Mouse (Mus musculus): ENCODE measurements around the gene Gm37240.
A peak's percentile ranks its signal among the peaks of the same experiment; 100 is the strongest.

Gene Gm37240

GRCm38 (mm10) chr3:85318256-85318655 lies 569.1 kb downstream of the Gm37240 start:
- peak; percentile 9 for DNase-seq

GRCm38 (mm10) chr3:85317306-85317705 lies 570.0 kb downstream of the Gm37240 start:
- DNase-seq: peak; percentile 55

DNA sequence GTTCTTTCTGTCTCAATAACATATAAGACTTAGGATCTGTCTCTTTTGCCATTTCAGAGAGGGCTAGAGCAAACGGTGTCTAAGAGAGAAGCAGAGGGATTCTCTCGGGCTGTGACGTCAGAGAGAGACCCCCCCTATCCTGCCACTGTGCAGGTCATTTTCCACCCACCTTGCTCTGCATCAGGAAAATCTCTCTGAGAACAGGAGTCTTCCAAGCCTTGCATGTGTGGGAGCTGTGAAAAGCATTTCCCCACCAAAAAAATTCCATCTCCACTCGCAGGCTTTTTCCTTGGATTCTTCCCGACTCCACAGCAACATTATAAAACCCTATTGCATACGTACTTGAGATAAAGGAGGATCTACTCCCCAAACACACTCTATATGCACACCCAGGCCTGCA lies 572.4 kb downstream of the Gm37240 start:
- DNase-seq: peak; percentile 58

DNA sequence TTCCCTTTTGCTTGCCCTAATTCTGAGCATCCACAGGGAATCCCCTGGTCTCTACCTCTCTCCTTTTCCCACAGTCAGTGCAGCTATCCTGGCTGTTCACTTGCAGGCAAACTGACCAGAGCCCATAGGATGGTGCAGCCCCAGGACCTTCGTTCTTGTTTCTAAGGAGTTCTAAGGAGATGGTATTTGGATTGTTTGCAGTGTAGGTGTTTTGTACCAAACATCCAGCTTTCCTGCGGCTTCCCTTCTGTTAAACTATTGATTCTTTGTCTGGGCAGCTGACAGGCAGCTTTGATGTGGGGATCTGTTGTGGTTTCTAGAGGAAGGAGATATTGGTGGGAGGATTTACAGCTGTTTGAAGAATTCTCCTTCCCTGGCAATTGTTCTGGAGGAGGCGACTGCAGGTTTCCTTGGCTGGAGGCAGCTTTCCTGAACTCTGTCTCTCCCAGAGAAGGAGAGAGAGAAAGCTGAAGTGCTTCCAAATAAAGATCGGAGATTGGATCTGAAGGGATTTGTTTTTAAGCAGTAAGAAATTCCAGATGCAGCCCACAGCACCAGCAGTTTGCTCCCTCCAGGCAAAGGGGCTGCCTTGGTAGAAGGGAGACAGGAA lies 573.6 kb downstream of the Gm37240 start:
- DNase-seq: peak; percentile 65

- peak; percentile 60 for DNase-seq
Observed at GRCm38 (mm10) chr3:85311176-85311575, 576.1 kb downstream of the Gm37240 start.

GRCm38 (mm10) chr3:85310401-85310989 lies 576.8 kb downstream of the Gm37240 start:
- peak; percentile 83 for DNase-seq

DNA sequence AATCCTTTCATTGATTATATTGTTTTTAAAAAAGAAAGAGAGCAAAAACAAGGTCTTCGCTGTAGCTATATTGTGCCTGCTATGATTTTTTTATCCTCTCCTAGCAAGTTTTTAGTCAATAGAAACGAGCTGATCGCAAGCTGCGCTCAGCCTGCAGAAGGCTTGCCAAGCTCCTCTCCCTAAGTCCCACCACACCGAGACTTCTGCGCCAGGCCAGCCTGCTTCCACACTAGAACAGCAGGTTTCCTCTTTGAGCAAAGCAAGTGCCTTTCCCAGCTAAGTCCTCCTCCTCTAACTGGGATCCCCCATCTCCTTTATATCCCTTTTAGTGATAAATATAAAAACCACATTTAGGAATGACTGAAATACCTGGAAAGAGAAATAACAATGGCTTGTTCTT lies 578.1 kb downstream of the Gm37240 start:
- DNase-seq: peak; percentile 74

DNA sequence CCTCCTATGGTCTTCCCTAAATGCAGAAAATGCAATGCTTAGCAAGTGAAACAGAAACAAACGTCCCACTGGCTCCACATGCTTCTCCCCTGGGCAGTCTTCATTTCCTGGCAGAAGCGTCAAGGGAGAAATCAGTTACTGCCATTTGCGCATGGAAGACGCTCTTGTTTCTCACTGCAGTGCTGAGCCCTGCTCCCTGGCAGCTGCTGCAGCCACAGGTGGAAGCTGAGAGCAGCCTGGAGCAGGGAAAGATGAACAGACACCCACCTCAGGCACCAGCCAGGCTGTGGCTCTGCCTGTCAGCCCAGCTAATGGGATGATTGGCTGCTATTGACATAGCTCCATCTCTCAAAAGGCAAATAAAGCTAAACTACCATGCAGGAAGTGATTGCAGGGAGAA lies 578.6 kb downstream of the Gm37240 start:
- DNase-seq: peak; percentile 81

GRCm38 (mm10) chr3:85301851-85302250 lies 585.5 kb downstream of the Gm37240 start:
- peak; percentile 52 for DNase-seq

DNA sequence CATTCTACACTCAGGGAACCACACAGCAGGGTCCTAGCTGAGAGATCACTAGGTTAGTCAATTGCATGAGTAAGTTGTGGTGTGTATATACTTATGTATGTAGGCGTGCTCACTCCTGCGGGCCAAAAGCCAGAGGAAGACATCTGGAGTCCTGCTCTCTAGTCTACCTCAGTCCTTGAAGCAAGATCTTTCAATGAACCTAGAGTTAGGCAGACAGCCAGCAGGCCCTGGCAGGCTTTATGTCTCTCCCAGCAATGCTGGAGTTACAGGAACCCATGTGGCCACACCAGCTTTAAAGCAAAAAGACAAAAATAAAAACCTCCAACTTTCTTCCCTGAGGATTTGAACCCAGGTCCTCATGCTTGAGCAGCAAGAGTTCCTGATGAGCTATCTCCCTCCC lies 586.0 kb downstream of the Gm37240 start:
- DNase-seq: no peak

DNA sequence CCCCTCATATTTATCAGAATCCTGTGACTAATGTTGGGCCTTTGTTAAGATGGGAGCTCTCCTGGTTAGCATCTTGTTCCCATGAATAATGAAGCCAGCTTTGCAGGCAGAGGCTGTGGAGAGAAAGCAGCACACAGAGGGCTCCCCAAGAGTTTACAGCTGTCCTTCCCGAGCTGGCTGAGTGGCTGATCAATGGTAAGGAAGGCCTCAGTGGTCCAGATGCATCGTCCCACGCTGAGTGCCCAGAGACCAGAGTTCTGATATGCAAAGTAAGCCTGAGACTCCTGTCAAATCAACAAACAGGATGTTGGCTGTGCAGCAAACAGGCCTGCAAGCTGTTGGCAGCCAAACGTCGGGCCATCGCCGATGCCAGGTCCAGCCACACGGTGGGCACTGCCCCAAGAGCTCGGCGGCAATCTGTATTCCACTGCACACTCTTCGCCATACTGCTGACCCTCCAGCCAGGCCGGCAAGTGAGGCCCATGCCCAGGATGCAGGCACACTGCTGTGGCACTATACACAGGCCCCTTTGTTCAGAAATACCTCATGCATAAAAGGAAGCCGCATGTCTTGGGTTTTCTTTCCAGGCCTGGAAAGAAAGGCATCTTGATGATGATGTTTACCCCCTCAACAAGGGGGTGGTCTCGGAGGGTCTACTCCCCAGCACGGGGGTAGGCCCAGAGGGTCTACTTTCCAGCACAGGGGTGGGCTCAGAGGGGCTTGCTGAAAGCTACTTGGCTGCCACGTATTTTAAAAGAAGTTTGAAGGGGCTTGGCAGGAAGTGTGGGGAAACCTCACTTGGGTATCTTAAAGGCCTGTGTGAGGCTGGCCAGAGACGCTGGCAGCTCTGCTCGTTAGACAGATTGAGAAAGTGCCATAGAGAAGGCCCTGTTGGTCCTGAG lies 587.4 kb downstream of the Gm37240 start:
- DNase-seq: no peak

DNA sequence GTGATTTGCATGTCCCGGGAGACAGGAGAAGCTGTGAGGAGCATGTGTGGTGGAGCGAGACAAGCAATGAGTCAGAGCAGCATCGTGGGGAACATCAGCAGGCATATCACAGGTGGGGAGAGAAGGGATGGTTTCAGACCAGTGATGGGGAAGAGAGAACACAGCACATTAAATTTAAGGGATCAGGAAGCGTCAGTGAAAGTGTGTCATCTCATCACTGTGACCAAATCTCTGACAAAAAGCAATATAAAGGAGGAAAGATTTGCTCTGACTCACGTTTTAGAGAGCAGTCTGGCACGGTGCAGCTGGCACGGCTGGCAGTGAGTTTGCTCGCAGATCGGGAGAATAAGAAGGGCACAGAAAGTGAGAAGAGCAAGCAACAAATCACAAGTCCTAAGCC lies 592.1 kb downstream of the Gm37240 start:
- no peak for DNase-seq

DNA sequence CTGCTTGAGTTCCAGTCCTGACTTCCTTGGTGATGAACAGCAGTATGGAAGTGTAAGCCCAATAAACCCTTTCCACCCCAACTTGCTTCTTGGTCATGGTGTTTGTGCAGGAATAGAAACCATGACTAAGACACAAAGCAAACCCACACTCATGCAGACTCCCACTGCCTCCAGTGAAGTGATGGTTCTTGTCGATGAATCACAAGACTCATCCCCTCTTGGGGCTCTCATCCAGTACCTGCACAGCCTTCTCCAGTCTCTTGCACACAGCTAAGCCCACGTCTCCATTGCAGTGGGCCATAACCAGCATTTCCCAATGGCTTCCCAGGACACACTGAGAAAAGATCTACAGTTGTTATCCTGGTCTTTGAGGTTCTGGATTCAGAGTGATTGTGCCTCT lies 599.7 kb downstream of the Gm37240 start:
- DNase-seq: peak; percentile 71

- DNase-seq: no peak
Observed at GRCm38 (mm10) chr3:85284483-85284882, 602.8 kb downstream of the Gm37240 start.

DNA sequence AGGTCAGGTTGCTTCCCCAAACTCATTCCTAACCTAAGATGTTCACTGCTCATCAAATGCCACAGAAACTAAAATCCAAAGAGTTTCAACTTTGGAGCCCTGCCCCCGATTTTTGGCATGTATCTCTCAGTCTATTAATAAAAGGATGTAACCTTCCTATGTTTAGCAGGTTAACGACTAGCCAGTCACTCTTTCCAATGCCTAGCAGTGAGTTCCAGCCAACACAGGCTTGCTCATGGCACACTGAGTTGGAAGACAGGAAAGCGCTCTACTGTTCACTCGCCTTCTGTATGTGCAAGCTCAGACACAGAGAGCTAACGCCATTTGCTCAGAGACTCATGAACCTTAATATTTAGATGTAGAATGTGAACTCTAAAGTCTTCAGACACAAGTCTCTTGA lies 604.5 kb downstream of the Gm37240 start:
- no peak for DNase-seq

DNA sequence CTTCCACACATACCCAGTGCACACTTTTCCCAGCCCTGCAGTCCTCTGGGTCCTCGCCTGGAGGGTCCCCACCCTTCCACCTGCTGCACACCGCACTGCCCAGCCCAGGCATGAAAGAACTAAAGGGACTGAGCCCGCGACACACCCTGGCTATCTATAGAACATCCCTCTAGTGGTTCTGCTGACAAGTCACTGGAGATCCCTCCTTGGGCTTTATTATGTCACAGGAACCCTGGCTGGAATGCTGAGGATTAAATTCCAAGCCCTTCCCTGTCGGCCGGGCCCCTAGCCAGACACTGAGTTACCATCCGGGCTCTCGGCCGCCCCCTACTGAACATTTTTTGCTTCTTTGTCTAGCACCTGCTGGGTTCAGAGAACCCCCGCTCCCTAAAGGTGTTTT lies 612.2 kb downstream of the Gm37240 start:
- DNase-seq: peak; percentile 92

- no peak for DNase-seq
Observed at GRCm38 (mm10) chr3:85271491-85271890, 615.8 kb downstream of the Gm37240 start.

DNA sequence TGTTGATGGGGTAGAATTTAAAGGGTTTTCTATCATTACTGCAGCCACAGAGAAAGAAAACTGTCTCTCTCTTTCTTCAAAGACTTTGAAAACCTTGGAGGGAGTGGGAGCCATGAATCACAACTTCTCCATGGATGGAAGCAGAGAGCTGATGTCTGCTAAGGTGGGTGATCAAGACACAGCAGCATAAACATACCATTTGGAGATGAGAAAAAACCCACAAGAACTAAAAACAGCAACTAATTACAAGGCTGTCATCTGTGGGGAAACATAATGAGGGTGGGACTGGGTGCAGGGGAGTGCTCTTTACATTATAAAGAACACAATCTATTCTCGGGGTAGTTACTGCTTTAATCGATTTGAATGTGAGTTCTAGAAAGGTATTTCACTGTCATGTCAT lies 622.4 kb downstream of the Gm37240 start:
- DNase-seq: no peak

GRCm38 (mm10) chr3:85264546-85264945 lies 622.8 kb downstream of the Gm37240 start:
- no peak for DNase-seq

DNA sequence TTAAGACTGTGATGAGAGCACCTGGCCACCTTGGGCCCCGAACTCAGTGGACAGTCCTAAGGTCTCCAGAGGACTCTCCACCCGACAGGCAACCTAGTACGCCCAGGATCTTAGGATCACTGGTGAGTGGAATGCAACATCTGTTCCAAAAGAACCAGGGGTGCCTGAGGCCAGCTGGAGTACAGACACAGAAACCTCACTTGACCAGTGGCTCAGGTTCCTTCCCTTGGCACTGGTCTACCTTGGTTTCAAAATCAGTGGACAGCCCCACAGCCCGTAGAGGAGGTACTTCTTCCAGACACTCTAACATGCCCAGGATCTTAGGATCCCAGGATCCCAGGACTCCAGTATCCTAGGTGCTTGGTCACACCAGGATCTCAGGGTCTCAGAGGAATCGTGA lies 632.8 kb downstream of the Gm37240 start:
- no peak for DNase-seq

DNA sequence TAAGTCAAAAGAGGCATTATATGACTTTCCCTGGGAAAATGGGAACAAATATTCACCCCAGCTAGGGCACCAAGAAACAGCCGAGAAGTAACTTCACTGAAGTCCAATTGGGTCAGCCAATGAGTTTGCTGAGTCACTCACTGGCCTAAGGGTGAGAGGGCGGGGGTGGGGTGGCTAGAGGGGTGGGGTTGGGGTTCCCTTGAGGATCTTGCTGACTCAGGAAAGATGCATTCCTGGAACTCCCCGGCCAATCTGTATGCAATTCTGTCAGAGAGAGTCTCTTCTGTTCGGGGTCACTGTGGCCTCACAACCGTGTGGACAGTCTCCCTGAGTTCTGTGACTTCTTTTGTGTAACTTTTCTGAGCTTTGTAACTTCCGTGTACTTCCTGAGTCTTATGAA lies 635.7 kb downstream of the Gm37240 start:
- no peak for DNase-seq

DNA sequence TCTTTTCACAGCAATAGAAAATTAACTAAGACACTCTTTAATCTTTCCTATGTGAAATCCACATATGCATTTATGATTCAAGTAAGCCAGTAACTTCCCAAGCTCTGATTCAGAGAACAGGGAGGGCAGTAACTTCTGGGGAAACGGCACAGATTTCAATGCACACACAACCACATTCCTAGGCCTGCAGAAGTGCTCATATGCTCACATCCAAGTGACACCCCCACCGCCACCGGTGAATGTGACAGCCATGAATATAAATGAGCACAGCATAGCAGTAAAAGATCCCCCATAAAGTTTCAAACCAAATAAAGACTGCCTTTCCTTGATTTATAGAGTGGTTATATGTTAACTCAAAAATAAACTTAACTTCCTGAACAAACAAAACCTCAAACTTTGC lies 641.2 kb downstream of the Gm37240 start:
- no peak for DNase-seq

GRCm38 (mm10) chr3:85236546-85236945 lies 650.8 kb downstream of the Gm37240 start:
- peak; percentile 69 for DNase-seq

DNA sequence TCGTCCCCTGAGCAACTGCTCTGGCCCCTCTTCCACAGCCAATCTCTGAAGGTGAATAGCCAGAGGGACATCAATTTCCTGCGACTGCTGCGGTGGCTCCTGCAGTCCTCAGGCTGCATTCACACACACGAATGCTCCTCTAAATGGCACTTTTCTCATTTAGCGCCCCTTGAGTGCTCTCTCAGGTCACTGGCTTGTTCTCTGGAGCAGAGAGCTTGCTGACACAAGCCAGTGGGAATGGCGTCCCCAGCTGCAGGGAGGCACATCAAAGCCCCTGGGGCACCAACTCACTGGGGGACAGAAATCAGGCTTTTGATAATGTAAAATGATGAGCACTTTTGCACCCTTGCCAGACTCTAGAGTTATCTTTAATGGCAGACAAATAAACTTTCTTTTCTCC lies 654.5 kb downstream of the Gm37240 start:
- peak; percentile 68 for DNase-seq

Measured in heart, adult 11 months (tissue).